Mouse (Mus musculus): Measurements from ENCODE around the gene Camk1g. TPM values are rescaled to one million over a fixed set of nuclear protein-coding genes. Genes with fewer than 3 reads are reported as not detected.

The Camk1g gene
- polyA plus RNA-seq, 1 experiment from 2014 or later, result 1.6 TPM

DNA sequence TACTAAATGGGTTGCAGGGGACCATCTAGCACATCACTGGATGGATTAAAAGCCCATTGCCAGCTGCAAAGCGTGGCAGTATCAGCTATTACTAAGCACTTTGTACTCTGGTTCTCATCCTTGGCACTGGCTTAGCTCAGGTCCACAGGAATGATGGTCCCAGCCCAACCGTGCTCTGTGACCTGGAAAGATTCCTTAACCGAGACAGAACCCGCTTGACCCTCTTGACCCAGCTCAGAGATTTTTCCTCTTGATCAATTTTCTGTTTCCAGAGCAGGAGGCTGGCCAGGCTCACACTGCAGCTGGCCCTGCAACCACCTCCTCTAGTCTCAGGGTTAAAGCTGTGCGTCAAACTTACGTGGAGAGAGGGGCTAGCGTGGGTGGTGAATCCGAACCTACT lies 1.0 kb downstream of the Camk1g start:
- TF ChIP-seq CTCF (IDR thresholded peaks at IDR 0.05; ENCODE audit: low read depth) (no peak), EP300 (optimal IDR thresholded peaks at IDR 0.05) (no peak)

DNA sequence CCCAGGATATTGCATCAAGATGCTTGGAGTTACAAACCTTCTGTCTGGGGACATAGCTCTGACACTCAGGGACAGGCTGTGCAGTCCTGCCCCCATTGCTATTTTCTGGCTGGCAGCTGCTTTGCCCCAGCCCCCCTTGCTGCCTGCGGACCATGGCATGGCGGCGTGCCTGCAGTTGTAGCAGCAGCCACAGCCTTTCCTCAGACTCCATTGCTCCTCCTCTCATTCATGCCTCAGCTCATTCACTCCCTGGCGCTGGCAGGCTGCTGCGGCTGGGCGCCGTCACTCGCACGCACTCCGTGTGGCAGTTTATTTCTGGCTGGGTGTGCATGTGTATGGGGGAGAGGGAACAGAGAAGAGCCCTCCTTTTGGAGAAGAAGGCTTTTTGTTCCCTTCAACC lies 2.0 kb downstream of the Camk1g start:
- H3K4me2 ChIP-seq (replicated peaks; ENCODE audit: low read depth), result no peak overlapping the region
- H3K27ac ChIP-seq (replicated peaks), result no peak overlapping the region
- H3K9me3 ChIP-seq (ENCODE audit: control insufficient read depth, low read length), result no peaks in the 10 kb centered on the region
- H3K4me1 ChIP-seq (replicated peaks; ENCODE audit: control insufficient read depth, insufficient read depth), result no peaks in the 10 kb centered on the region
- no peak overlapping the region for H3K4me3 ChIP-seq (ENCODE audit: low read depth, low read length)
- ATAC-seq (ENCODE audit: low FRiP score, low TSS enrichment) (no peak), DNase-seq (ENCODE audit: low spot score) (no peak)
- 53% methylated on average over 10 of the region's 10 CpGs for WGBS
- H3K9ac ChIP-seq (ENCODE audit: low read length), result no peak overlapping the region
- no peaks in the 10 kb centered on the region for H3K36me3 ChIP-seq (ENCODE audit: control insufficient read depth, insufficient read depth, low read length)
- no peaks in the 10 kb centered on the region for H3K27me3 ChIP-seq (ENCODE audit: control insufficient read depth, insufficient read depth, low read length)
- TF ChIP-seq CTCF (IDR thresholded peaks at IDR 0.05; ENCODE audit: low read depth) (no peak), EP300 (optimal IDR thresholded peaks at IDR 0.05) (no peak)

More for the DNA sequence above, 1.0 kb downstream of the Camk1g start:
- peak overlapping the region; percentile 32; the same call in 1 of the 2 replicates for H3K9ac ChIP-seq (ENCODE audit: low read length)
- WGBS, result 54% methylated on average over 8 of the region's 8 CpGs
- H3K9me3 ChIP-seq (ENCODE audit: control insufficient read depth, low read length), result no peaks in the 10 kb centered on the region
- H3K27ac ChIP-seq (replicated peaks), result no peak overlapping the region
- no peaks in the 10 kb centered on the region for H3K4me1 ChIP-seq (replicated peaks; ENCODE audit: control insufficient read depth, insufficient read depth)
- ATAC-seq (ENCODE audit: low FRiP score, low TSS enrichment) (no peak), DNase-seq (ENCODE audit: low spot score) (no peak)
- H3K27me3 ChIP-seq (ENCODE audit: control insufficient read depth, insufficient read depth, low read length), result no peaks in the 10 kb centered on the region
- peak overlapping the region; percentile 46 for H3K4me2 ChIP-seq (replicated peaks; ENCODE audit: low read depth)
- no peak overlapping the region; the same call in 1 of the 2 replicates for H3K4me3 ChIP-seq (ENCODE audit: low read depth, low read length)
- no peaks in the 10 kb centered on the region for H3K36me3 ChIP-seq (ENCODE audit: control insufficient read depth, insufficient read depth, low read length)

DNA sequence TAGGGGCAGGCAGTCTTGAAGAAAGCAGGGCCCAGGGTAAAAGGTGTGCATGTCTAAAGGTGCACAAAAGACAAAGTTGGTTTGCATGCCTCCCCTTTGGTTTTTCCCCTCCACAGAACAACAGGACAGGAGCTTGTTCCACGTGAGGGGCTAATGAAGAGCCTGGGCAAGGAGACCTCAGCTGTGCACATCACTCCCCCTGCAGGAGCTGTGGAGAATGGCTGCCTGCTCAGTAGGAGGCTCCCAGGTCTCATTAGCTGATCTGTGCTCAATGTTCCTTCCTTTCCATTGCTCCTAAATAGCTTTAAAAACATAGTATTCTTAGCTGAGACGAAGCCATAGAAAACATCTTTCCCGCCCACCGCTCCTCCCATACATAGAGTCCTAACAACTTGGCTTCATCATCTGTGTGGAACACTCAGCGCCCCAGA lies 6.3 kb downstream of the Camk1g start:
- TF ChIP-seq CTCF (IDR thresholded peaks at IDR 0.05; ENCODE audit: low read depth), result peak; percentile 83
- no peak for TF ChIP-seq EP300 (optimal IDR thresholded peaks at IDR 0.05)
- 68% methylated on average over 5 of the region's 5 CpGs for WGBS
- Histone ChIP-seq H3K9ac (ENCODE audit: low read length) (no peak overlapping the region), H3K4me2 (replicated peaks; ENCODE audit: low read depth) (no peak overlapping the region), H3K4me3 (ENCODE audit: low read depth, low read length) (no peak overlapping the region), H3K27ac (replicated peaks) (no peak overlapping the region), H3K9me3 (ENCODE audit: control insufficient read depth, low read length) (no peaks in the 10 kb centered on the region), H3K27me3 (ENCODE audit: control insufficient read depth, insufficient read depth, low read length) (no peaks in the 10 kb centered on the region), H3K4me1 (replicated peaks; ENCODE audit: control insufficient read depth, insufficient read depth) (no peaks in the 10 kb centered on the region), H3K36me3 (ENCODE audit: control insufficient read depth, insufficient read depth, low read length) (no peaks in the 10 kb centered on the region)
- ATAC-seq (ENCODE audit: low FRiP score, low TSS enrichment) (peak; percentile 34; the same call in 1 of the 2 replicates), DNase-seq (ENCODE audit: low spot score) (peak; percentile 48)

- no peak for ATAC-seq (ENCODE audit: low FRiP score, low TSS enrichment)
- TF ChIP-seq EP300 (optimal IDR thresholded peaks at IDR 0.05) (no peak), CTCF (IDR thresholded peaks at IDR 0.05; ENCODE audit: low read depth) (no peak)
- Histone ChIP-seq H3K27ac (replicated peaks) (no peak overlapping the region), H3K9ac (ENCODE audit: low read length) (no peak overlapping the region), H3K9me3 (ENCODE audit: control insufficient read depth, low read length) (no peaks in the 10 kb centered on the region), H3K27me3 (ENCODE audit: control insufficient read depth, insufficient read depth, low read length) (no peaks in the 10 kb centered on the region), H3K4me3 (ENCODE audit: low read depth, low read length) (no peak overlapping the region), H3K36me3 (ENCODE audit: control insufficient read depth, insufficient read depth, low read length) (no peaks in the 10 kb centered on the region), H3K4me2 (replicated peaks; ENCODE audit: low read depth) (no peak overlapping the region), H3K4me1 (replicated peaks; ENCODE audit: control insufficient read depth, insufficient read depth) (no peaks in the 10 kb centered on the region)
- WGBS, result 89% methylated on average over 7 of the region's 7 CpGs
- DNase-seq (ENCODE audit: low spot score), result no peak
Measured at GRCm38 (mm10) chr1:193362078-193362477, 8.0 kb downstream of the Camk1g start.

DNA sequence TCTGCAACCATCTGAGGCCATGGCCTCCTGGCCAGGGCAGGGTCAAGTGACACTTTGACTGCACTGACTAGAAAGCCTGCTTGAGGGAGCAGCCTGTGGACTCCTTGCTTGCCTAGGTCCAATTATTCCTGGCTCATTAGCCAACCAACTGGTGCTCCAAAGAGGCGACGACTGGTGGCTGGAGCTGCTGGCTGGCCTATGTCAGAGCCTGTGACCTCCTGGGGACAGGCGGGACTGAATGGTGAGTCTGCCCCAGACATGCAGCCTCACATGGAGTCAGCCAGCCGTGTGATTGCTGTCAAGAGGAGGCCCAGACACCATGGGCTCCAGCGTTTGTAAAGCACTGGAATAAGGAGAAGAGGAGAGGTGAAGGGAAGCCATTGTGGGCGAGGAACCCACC lies 8.9 kb downstream of the Camk1g start:
- TF ChIP-seq EP300 (optimal IDR thresholded peaks at IDR 0.05) (no peak), CTCF (IDR thresholded peaks at IDR 0.05; ENCODE audit: low read depth) (no peak)
- ATAC-seq (ENCODE audit: low FRiP score, low TSS enrichment), result no peak

GRCm38 (mm10) chr1:193359199-193359598 lies 10.9 kb downstream of the Camk1g start:
- ATAC-seq (ENCODE audit: low FRiP score, low TSS enrichment) (no peak), DNase-seq (ENCODE audit: low spot score) (no peak)
- Histone ChIP-seq H3K9me3 (ENCODE audit: control insufficient read depth, low read length) (no peaks in the 10 kb centered on the region), H3K4me3 (ENCODE audit: low read depth, low read length) (no peak overlapping the region), H3K27me3 (ENCODE audit: control insufficient read depth, insufficient read depth, low read length) (no peaks in the 10 kb centered on the region), H3K4me2 (replicated peaks; ENCODE audit: low read depth) (no peak overlapping the region), H3K9ac (ENCODE audit: low read length) (no peak overlapping the region), H3K36me3 (ENCODE audit: control insufficient read depth, insufficient read depth, low read length) (no peaks in the 10 kb centered on the region), H3K4me1 (replicated peaks; ENCODE audit: control insufficient read depth, insufficient read depth) (no peaks in the 10 kb centered on the region), H3K27ac (replicated peaks) (no peak overlapping the region)
- TF ChIP-seq EP300 (optimal IDR thresholded peaks at IDR 0.05) (no peak), CTCF (IDR thresholded peaks at IDR 0.05; ENCODE audit: low read depth) (no peak)
- WGBS, result 60% methylated on average over 3 of the region's 3 CpGs

More for the DNA sequence above, 8.9 kb downstream of the Camk1g start:
- DNase-seq (ENCODE audit: low spot score), result no peak
- Histone ChIP-seq H3K36me3 (ENCODE audit: control insufficient read depth, insufficient read depth, low read length) (no peaks in the 10 kb centered on the region), H3K4me1 (replicated peaks; ENCODE audit: control insufficient read depth, insufficient read depth) (no peaks in the 10 kb centered on the region), H3K4me3 (ENCODE audit: low read depth, low read length) (no peak overlapping the region), H3K27ac (replicated peaks) (no peak overlapping the region), H3K9me3 (ENCODE audit: control insufficient read depth, low read length) (no peaks in the 10 kb centered on the region), H3K4me2 (replicated peaks; ENCODE audit: low read depth) (no peak overlapping the region), H3K9ac (ENCODE audit: low read length) (no peak overlapping the region), H3K27me3 (ENCODE audit: control insufficient read depth, insufficient read depth, low read length) (no peaks in the 10 kb centered on the region)
- WGBS, result 83% methylated on average over 6 of the region's 6 CpGs

Measured in stomach, postnatal 0 days (tissue).